Mouse (Mus musculus) MEL (cell line): ENCODE measurements around the gene Tmem26.

ENCODE experiments used
- NELFE ChIP-seq: IDR thresholded peaks from 2 replicates; pipeline ENCODE4 v1.6.1; 2011; ENCODE audit warnings: low read depth, low read length, improper control_type of control experiment
- POLR2A ChIP-seq, 2 experiments: IDR thresholded peaks; 2 replicates each; pipeline ENCODE4 v1.6.1; 2011 to 2012; ENCODE audit warnings: low read length in 2 of 2, mild to moderate bottlenecking in 2 of 2, control low read depth in 1 of 2, improper control_type of control experiment in 1 of 2, low read depth in 1 of 2, moderate library complexity in 1 of 2; ENCODE audit not compliant: control insufficient read depth in 1 of 2, insufficient read depth in 1 of 2, poor library complexity in 1 of 2

DNA sequence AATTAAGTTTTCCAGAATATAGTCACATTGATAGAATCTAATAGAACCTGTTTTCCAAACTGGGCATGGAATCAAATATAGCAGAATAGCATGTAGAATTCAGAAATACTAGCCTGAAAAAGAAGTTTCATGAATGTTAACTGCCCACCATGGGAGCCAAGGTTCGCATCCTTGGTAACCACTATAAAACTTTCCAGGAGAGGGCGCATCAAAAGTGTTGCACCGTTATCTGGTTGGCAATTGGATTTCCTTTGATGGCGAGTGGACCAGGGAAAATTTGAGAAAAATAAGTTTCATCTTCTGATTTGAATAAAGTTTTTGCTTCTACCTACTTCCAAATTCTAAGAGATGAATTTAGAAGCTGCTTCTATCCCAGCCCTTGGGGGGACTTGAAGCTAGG lies 44.8 kb upstream of the Tmem26 start:
- TF ChIP-seq NELFE (no peak), POLR2A (IDR thresholded peaks at IDR 0.05; ENCODE audit: control insufficient read depth in 1 of 2, insufficient read depth in 1 of 2, low read depth in 1 of 2, low read length in 2 of 2, poor library complexity in 1 of 2) (no peak)
